Mouse (Mus musculus): ENCODE measurements around the gene Olfr45. TPM values are rescaled to one million over a fixed set of nuclear protein-coding genes. Genes with fewer than 3 reads are reported as not detected.
"Not testable (repeated sequence)": the region's sequence is repeated elsewhere in the genome, so short reads cannot be mapped to it uniquely, and the experiment has no call there.

Olfr45 gene
- not detected in 2 replicates for polyA plus RNA-seq (2015; fragmentation: Nextera tagmentation; extraction: Ambion mirVana)

DNA sequence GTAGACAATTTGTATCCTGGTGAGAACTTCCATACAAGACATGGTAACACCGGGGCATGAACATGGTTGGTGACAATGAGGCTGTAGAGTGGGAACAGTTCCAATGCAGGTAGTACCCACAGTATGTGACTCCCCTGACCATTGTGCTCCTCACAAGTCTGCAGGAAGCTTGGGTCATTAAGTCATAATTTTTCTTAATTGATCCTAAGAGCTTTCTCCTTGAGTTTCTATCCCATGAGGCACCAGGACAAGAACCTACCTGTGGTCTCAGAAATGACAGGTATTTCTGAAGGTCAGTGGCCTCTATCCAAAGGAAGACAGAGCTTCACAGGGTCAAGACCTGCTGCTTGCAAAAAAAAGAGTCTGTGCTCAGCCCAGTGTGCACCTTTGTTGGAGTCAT lies at the start of gene Olfr45:
Gene Olfr45, plus strand, starts transcription at position 301 of the 400 bp plus-strand sequence.
- no peaks in the 10 kb centered on the region for H3K36me3 ChIP-seq
- WGBS = 75% methylated on average over 1 of the region's 1 CpGs
- no peak within 1 kb of the TSS for H3K4me3 ChIP-seq
- ATAC-seq (ENCODE audit: borderline replicate concordance, extremely low read depth, low FRiP score, low TSS enrichment) = no peak
- no peaks in the 10 kb centered on the region for H3K9me3 ChIP-seq
- H3K9ac ChIP-seq = no peak within 1 kb of the TSS
- H3K4me1 ChIP-seq = no peaks in the 10 kb centered on the region
- H3K27me3 ChIP-seq = no peaks in the 10 kb centered on the region
- H3K4me2 ChIP-seq = no peak within 1 kb of the TSS
- H3K27ac ChIP-seq = no peak within 1 kb of the TSS

DNA sequence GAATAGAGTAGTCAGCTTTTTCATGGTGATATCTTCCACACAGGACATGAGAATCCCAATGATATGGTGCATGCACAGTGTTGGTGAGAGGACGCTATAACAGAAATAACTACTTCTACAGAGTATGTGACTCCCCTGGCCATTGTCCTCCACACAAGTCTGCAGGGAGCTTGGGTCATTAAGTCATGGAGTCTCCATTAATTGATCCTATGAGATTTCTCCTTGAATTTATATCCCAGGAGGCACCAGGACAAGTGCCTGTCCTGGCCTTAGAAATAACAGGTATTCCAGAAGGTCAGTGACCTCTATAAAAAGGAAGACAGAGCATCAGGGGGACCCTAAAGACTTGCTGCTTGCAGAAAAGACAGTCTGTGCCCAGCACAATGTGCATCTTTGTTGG lies 35.6 kb upstream of the Olfr45 start, which contains the start of gene Olfr53:
Gene Olfr53, plus strand, starts transcription at position 301 of the 400 bp plus-strand sequence.
- H3K9me3 ChIP-seq = no peaks in the 10 kb centered on the region
- no peak for ATAC-seq (ENCODE audit: borderline replicate concordance, extremely low read depth, low FRiP score, low TSS enrichment)
- H3K27me3 ChIP-seq = no peaks in the 10 kb centered on the region
- no peak within 1 kb of the TSS for H3K4me3 ChIP-seq
- no peaks in the 10 kb centered on the region for H3K36me3 ChIP-seq
- H3K4me2 ChIP-seq = no peak within 1 kb of the TSS
- H3K27ac ChIP-seq = no peak within 1 kb of the TSS
- no peaks in the 10 kb centered on the region for H3K4me1 ChIP-seq
- no peak within 1 kb of the TSS for H3K9ac ChIP-seq
- WGBS = 93% methylated on average over 1 of the region's 1 CpGs

DNA sequence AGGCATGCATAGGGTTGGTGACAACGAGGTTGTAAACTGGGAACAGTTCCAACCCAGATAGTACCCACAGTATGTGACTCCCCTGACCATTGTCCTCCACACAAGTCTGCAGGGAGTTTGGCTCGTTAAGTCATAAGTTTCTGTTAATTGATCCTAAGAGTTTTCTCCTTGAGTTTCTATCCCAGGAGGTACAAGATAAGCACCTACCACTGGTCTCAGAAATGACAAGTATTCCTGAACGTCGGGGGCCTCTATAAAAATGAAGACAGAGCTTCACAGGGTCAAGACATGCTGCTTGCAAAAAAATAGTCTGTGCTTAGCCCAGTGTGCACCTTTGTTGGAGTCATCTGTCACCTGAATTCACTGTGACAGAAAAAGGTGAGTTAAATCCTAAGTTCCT lies 22.1 kb upstream of the Olfr45 start, which contains the start of gene Olfr539:
Gene Olfr539, plus strand, starts transcription at position 301 of the 400 bp plus-strand sequence.
- no peaks in the 10 kb centered on the region for H3K9me3 ChIP-seq
- no peak within 1 kb of the TSS for H3K9ac ChIP-seq
- H3K36me3 ChIP-seq = no peaks in the 10 kb centered on the region
- H3K4me2 ChIP-seq = no peak within 1 kb of the TSS
- H3K4me1 ChIP-seq = no peaks in the 10 kb centered on the region
- H3K4me3 ChIP-seq = no peak within 1 kb of the TSS
- no peaks in the 10 kb centered on the region for H3K27me3 ChIP-seq
- 62% methylated on average over 4 of the region's 4 CpGs for WGBS
- ATAC-seq (ENCODE audit: borderline replicate concordance, extremely low read depth, low FRiP score, low TSS enrichment) = no peak
- no peak within 1 kb of the TSS for H3K27ac ChIP-seq

DNA sequence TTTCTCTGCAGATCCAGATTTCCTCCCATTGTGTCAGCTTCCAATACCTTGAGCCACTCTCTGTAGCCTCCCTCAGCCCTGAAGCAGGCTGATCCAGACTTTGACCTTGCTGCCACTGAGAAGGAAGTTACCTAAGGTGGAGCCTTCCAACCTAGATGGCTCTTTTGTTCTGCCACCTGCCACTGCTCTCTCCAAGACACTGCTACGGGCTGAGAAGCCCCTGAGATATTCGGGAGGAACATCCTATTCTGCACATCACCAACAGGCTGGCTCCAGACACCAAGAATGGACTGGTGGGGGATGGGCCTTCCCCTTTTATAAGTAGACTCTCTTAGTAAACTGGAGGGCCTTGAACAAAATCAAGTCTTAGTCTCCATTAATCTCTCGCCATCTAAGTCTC lies 11.1 kb upstream of the Olfr45 start:
- H3K9me3 ChIP-seq; ATAC-seq (ENCODE audit: borderline replicate concordance, extremely low read depth, low FRiP score, low TSS enrichment): not testable (repeated sequence)

DNA sequence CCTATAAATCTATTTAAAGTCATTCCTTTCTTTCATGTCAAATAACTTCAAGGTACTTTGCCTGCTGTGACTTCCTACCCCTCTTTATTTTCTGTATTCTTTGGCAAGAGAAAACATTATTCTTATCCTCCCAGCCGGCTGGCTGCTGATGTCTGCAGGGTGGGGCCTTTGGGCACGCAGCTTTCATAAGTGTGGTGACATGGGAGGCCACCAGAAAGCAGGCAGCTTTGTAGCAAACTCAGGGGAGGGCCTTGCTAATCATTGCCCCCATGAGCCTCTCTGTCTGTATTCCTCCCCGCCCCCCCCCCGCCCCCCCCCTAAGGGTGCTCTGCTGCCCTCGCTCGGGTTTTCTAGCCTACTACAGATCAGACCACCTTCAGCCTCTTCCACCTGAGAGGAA lies 5.9 kb upstream of the Olfr45 start:
- no peaks in the 10 kb centered on the region for H3K4me1 ChIP-seq
- H3K4me2 ChIP-seq = no peak overlapping the region
- WGBS = under 1% methylated on average over 6 of the region's 6 CpGs
- no peaks in the 10 kb centered on the region for H3K36me3 ChIP-seq
- H3K27ac ChIP-seq = no peak overlapping the region
- H3K4me3 ChIP-seq = no peak overlapping the region
- H3K9ac ChIP-seq = no peak overlapping the region
- H3K27me3 ChIP-seq = no peaks in the 10 kb centered on the region
- no peak for ATAC-seq (ENCODE audit: borderline replicate concordance, extremely low read depth, low FRiP score, low TSS enrichment)
- H3K9me3 ChIP-seq = no peaks in the 10 kb centered on the region

More for the DNA sequence above, 11.1 kb upstream of the Olfr45 start:
- H3K9ac ChIP-seq, H3K4me1 ChIP-seq, H3K27me3 ChIP-seq, H3K4me2 ChIP-seq, H3K36me3 ChIP-seq, H3K27ac ChIP-seq, H3K4me3 ChIP-seq: not testable (repeated sequence)
- 81% methylated on average over 3 of the region's 3 CpGs for WGBS

DNA sequence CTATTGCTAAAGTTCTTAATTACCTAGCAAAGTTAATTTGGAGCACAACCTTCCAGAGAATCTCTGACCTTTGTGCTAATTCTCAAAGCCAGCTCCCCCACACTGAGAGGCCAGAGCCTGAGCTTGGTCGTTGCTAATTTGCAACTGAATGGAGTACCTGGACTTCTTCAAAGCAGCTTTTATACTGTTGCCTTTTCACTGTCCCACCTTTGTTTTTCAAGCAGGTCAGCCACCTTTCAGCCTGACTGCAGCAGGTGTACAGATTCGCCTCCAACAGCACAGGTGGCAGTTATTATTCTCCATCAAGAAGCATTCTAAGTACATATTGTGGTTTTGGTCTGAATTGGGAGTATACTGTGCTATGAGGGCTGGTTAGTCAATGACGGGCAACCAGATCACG lies 2.2 kb upstream of the Olfr45 start:
- H3K9ac ChIP-seq; H3K4me2 ChIP-seq; H3K36me3 ChIP-seq; H3K4me3 ChIP-seq; H3K9me3 ChIP-seq; H3K4me1 ChIP-seq; ATAC-seq (ENCODE audit: borderline replicate concordance, extremely low read depth, low FRiP score, low TSS enrichment); H3K27ac ChIP-seq; H3K27me3 ChIP-seq: not testable (repeated sequence)
- 68% methylated on average over 4 of the region's 4 CpGs for WGBS

DNA sequence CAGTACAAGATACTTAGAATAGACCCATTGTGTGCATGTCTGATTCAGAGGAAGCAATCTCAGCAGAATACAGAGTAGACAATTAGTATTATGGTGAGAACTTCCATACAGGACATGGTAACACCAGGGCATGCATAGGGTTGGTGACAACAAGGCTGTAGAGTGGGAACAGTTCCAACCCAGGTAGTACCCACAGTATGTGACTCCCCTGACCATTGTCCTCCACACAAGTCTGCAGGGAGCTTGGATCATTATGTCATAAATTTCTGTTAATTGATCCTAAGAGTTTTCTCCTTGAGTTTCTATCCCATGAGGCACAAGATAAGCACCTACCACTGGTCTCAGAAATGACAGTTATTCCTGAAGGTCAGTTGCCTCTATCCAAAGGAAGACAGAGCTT lies 15.2 kb downstream of the Olfr45 start, which contains the start of gene Olfr541:
Gene Olfr541, plus strand, starts transcription at position 301 of the 400 bp plus-strand sequence.
- no peaks in the 10 kb centered on the region for H3K27me3 ChIP-seq
- no peaks in the 10 kb centered on the region for H3K9me3 ChIP-seq
- ATAC-seq (ENCODE audit: borderline replicate concordance, extremely low read depth, low FRiP score, low TSS enrichment) = no peak
- no peaks in the 10 kb centered on the region for H3K4me1 ChIP-seq
- H3K4me3 ChIP-seq = no peak within 1 kb of the TSS
- H3K27ac ChIP-seq = no peak within 1 kb of the TSS
- no peak within 1 kb of the TSS for H3K9ac ChIP-seq
- no peaks in the 10 kb centered on the region for H3K36me3 ChIP-seq
- H3K4me2 ChIP-seq = no peak within 1 kb of the TSS

DNA sequence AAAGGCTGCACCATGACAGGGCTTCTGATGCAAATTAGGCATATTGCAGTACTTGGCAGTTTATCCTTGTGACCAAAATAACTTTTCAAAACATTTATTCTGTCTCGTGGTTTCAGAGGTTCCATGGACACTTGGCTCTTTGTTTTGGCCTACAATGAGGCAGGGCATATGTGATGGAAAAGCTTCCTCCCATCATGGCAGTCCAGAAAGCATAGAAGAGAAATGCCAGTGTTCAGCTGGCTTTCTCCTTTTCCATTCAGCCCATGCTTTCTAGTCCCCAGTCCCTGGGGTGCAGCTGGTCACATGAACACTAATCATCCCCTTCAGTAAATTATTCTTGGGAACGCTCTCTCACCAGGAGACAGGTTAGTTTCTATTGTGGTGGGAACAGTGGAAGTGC lies 24.6 kb downstream of the Olfr45 start:
- ATAC-seq (ENCODE audit: borderline replicate concordance, extremely low read depth, low FRiP score, low TSS enrichment) = no peak
- no peak overlapping the region for H3K4me2 ChIP-seq
- no peak overlapping the region for H3K4me3 ChIP-seq
- H3K9me3 ChIP-seq = no peaks in the 10 kb centered on the region
- no peaks in the 10 kb centered on the region for H3K36me3 ChIP-seq
- H3K4me1 ChIP-seq = no peaks in the 10 kb centered on the region
- no peak overlapping the region for H3K27ac ChIP-seq
- no peaks in the 10 kb centered on the region for H3K27me3 ChIP-seq
- H3K9ac ChIP-seq = no peak overlapping the region
- 64% methylated on average over 2 of the region's 2 CpGs for WGBS

DNA sequence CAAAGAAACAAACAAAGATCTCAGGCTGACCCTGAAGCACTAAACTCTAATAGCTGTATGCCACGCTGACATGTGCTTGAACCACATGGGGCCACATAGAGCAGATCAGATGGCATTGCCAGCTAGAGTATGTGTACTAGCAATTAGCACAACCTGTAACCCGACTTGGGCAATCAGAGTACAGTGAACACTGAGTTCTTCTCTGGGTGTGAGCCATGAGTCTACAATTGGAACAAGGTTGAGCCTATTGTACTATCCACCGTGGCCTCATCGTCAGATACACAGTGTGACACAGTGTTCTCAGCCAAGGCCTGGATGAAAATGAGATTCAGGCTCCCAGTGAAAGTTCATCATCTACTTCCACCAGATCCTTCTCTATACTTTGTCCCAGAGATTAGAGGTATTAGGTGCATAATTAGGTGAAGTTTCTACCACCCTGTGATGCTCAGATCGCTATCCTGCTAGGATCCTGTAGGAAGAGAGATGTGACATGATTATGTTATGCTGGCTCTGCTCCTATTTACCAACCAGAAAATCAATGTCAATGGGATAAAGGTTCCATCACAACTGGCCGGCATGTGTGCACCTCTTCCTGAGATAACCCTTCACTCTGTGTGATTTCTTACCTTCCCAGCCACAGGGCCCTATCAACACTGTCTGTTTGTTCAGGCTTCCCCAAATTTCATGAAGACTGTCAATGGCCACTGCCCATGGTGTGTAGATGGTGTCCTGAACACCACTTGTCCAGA lies 26.0 kb downstream of the Olfr45 start:
- H3K9me3 ChIP-seq = no peaks in the 10 kb centered on the region
- WGBS = 69% methylated on average over 6 of the region's 6 CpGs
- H3K27me3 ChIP-seq = no peaks in the 10 kb centered on the region
- H3K4me2 ChIP-seq = no peak overlapping the region
- H3K4me3 ChIP-seq = no peak overlapping the region
- no peak overlapping the region for H3K9ac ChIP-seq
- no peaks in the 10 kb centered on the region for H3K4me1 ChIP-seq
- H3K36me3 ChIP-seq = no peaks in the 10 kb centered on the region
- no peak overlapping the region for H3K27ac ChIP-seq
- no peak for ATAC-seq (ENCODE audit: borderline replicate concordance, extremely low read depth, low FRiP score, low TSS enrichment)

DNA sequence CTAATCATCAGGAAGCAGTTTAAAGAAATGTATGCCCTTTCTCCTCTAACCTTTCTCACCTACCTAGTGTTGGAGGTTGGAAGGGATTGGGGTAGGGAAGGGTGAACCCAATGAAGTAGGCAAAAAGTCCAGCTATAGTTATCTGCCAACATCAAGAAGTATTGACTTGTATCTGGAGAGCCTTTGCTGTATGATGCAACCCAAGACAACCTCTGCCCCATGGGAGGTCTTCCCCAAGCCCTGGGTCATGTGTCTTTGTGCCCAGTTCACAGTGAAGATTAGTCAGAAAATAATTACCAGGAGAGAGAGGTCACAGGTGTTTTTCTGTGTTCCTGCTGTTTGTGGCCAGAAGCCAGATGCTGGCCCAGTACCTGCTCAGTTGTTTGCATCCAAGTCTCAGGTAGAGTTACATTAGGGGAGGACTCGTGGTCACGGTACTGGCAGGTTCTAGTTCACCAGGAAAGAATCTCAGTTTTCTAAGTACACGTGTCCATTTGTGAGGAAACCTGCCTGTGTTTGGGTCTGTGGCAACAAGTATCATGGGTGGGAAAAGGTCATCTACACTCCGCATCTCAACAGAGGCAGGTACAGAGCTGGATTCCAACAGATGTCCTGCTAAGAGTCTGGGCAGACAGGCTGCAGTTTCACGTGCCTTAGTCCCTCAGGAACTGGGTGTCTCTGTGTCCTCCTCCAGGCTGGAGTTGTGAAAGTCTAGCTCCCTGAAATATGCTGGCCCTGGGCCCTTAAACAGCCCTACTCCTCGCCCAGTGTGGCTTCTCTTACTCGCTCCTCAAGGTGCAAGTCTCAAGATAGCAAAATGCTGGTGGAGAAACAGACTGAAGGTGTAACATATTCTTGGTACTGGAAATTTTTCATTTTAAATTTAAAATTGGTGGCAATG lies 35.7 kb downstream of the Olfr45 start:
- no peak overlapping the region for H3K4me2 ChIP-seq

DNA sequence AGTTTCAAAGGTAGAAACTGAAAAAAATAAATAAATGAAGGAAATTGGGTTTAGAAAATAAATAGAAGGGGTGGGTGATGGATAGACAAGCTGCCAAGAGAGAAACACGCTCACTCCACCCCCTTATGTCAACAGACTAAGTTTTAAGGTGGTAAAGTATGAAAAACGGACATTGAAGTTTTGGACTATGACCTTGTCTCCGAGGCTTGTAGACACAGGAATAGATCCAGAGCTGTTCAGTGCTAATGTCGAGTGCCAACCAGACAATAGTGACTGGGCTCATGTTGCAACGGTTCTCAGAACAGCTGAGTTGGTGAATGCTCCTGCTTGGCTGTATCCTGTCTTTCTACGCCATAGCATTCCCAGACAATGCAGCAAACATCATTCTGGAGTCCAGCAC lies 39.3 kb downstream of the Olfr45 start:
- no peak overlapping the region for H3K4me2 ChIP-seq
- H3K4me3 ChIP-seq = no peak overlapping the region
- H3K9ac ChIP-seq = no peak overlapping the region
- no peak overlapping the region for H3K27ac ChIP-seq
- WGBS = 45% methylated on average over 6 of the region's 6 CpGs
- H3K9me3 ChIP-seq = no peaks in the 10 kb centered on the region
- H3K27me3 ChIP-seq = no peaks in the 10 kb centered on the region
- ATAC-seq (ENCODE audit: borderline replicate concordance, extremely low read depth, low FRiP score, low TSS enrichment) = no peak
- no peaks in the 10 kb centered on the region for H3K4me1 ChIP-seq
- H3K36me3 ChIP-seq = no peaks in the 10 kb centered on the region

More for the DNA sequence above, 35.7 kb downstream of the Olfr45 start:
- H3K36me3 ChIP-seq = no peaks in the 10 kb centered on the region
- H3K9me3 ChIP-seq = no peaks in the 10 kb centered on the region
- 77% methylated on average over 7 of the region's 7 CpGs for WGBS
- H3K9ac ChIP-seq = no peak overlapping the region
- H3K27me3 ChIP-seq = no peaks in the 10 kb centered on the region
- no peak for ATAC-seq (ENCODE audit: borderline replicate concordance, extremely low read depth, low FRiP score, low TSS enrichment)
- no peak overlapping the region for H3K4me3 ChIP-seq
- no peak overlapping the region for H3K27ac ChIP-seq
- H3K4me1 ChIP-seq = no peaks in the 10 kb centered on the region

DNA sequence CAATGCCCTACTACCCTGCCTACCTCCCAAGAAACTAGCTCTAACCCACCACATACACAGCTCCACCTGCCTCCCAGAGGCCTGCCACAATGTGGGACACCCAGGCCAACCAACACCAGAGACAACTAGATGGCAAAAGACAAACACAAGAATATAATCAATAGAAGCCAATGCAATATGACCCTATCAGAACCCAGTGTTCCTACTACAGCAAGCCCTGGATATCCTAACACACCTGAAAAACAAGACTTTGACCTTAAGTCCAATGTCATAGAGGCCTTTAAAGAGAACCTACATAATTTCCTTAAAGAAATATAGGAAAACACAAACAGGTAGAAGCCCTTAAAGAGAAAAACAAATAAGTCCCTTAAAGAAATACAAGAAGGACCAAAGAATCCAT lies 43.8 kb downstream of the Olfr45 start:
- Histone ChIP-seq H3K4me3 (no peak overlapping the region), H3K4me1 (no peaks in the 10 kb centered on the region), H3K36me3 (no peaks in the 10 kb centered on the region), H3K27ac (no peak overlapping the region), H3K27me3 (no peaks in the 10 kb centered on the region), H3K9ac (no peak overlapping the region), H3K9me3 (no peaks in the 10 kb centered on the region), H3K4me2 (no peak overlapping the region)
- no peak for ATAC-seq (ENCODE audit: borderline replicate concordance, extremely low read depth, low FRiP score, low TSS enrichment)
